Mouse (Mus musculus): ENCODE data around the gene 4933427D14Rik. TPM values are rescaled to one million over a fixed set of nuclear protein-coding genes. Genes with fewer than 3 reads are reported as not detected.
"Not testable (repeated sequence)": the region's sequence is repeated elsewhere in the genome, so short reads cannot be mapped to it uniquely, and the experiment has no call there.

The 4933427D14Rik gene
- polyA plus RNA-seq, 1 experiment = 31.3 TPM

DNA sequence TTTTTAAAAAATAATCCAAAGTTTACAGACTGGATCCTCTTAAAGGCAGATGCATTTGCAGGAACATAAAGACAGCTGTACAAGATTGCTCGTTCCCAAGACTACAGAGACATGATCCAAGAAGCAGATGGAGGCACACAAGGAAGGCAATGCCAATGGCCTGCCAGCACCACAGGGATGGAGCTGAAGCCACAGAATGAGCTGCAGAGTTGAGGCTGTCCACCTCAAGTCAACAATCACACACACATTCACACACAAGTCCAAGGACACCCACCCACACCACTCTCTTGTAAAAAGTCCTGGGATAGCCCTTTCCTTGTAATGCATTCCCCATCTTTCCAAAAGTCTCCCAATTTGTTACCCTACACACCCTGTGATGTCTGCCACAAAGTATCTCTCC, 3.8 kb downstream of the 4933427D14Rik start:
- DNase-seq (ENCODE audit: low read depth) = no peak
- TF ChIP-seq CTCF (IDR thresholded peaks at IDR 0.05; ENCODE audit: borderline replicate concordance, extremely low read depth, insufficient read depth, insufficient read length) (no peak), POLR2A (IDR thresholded peaks at IDR 0.05; ENCODE audit: borderline replicate concordance, extremely low read depth, insufficient read depth, insufficient read length, poor library complexity, severe bottlenecking) (no peak)

GRCm38 (mm10) chr11:72196506-72196905, 10.8 kb downstream of the 4933427D14Rik start:
- TF ChIP-seq POLR2A (IDR thresholded peaks at IDR 0.05; ENCODE audit: borderline replicate concordance, extremely low read depth, insufficient read depth, insufficient read length, poor library complexity, severe bottlenecking) (no peak), CTCF (IDR thresholded peaks at IDR 0.05; ENCODE audit: borderline replicate concordance, extremely low read depth, insufficient read depth, insufficient read length) (no peak)
- DNase-seq (ENCODE audit: low read depth) = no peak

- no peak for DNase-seq (ENCODE audit: low read depth)
- no peak for TF ChIP-seq CTCF (IDR thresholded peaks at IDR 0.05; ENCODE audit: borderline replicate concordance, extremely low read depth, insufficient read depth, insufficient read length)
Observed at GRCm38 (mm10) chr11:72194259-72194658, 13.0 kb downstream of the 4933427D14Rik start.

- no peak for TF ChIP-seq CTCF (IDR thresholded peaks at IDR 0.05; ENCODE audit: borderline replicate concordance, extremely low read depth, insufficient read depth, insufficient read length)
- no peak for TF ChIP-seq POLR2A (IDR thresholded peaks at IDR 0.05; ENCODE audit: borderline replicate concordance, extremely low read depth, insufficient read depth, insufficient read length, poor library complexity, severe bottlenecking)
- DNase-seq (ENCODE audit: low read depth) = no peak
Observed at GRCm38 (mm10) chr11:72190857-72191256, 16.4 kb downstream of the 4933427D14Rik start.

GRCm38 (mm10) chr11:72184252-72184651, 23.0 kb downstream of the 4933427D14Rik start:
- TF ChIP-seq CTCF (IDR thresholded peaks at IDR 0.05; ENCODE audit: borderline replicate concordance, extremely low read depth, insufficient read depth, insufficient read length) = no peak
- no peak for TF ChIP-seq POLR2A (IDR thresholded peaks at IDR 0.05; ENCODE audit: borderline replicate concordance, extremely low read depth, insufficient read depth, insufficient read length, poor library complexity, severe bottlenecking)
- no peak for DNase-seq (ENCODE audit: low read depth)

DNA sequence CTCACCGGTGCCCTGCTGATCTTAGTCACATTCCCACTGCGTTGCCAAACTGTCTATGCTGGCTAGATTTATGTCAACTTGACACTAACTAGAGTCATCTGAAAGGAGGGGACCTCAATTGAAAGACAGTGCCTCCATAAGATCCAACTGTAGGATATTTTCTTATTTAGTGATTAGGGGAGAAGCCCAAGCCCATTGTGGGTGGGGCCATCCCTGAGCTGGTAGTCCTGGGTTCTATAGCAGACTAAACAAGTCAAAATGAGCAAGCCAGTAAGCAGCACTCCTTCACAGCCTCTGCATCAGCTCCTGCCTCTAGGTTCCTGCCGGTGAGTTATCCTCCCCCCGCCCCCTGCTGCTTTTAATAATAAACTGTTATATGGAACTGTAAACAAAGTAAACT, 26.1 kb downstream of the 4933427D14Rik start:
- no peak for DNase-seq (ENCODE audit: low read depth)
- TF ChIP-seq POLR2A (IDR thresholded peaks at IDR 0.05; ENCODE audit: borderline replicate concordance, extremely low read depth, insufficient read depth, insufficient read length, poor library complexity, severe bottlenecking) = no peak

GRCm38 (mm10) chr11:72180556-72180955, 26.7 kb downstream of the 4933427D14Rik start:
- no peak for DNase-seq (ENCODE audit: low read depth)
- no peak for TF ChIP-seq POLR2A (IDR thresholded peaks at IDR 0.05; ENCODE audit: borderline replicate concordance, extremely low read depth, insufficient read depth, insufficient read length, poor library complexity, severe bottlenecking)
- TF ChIP-seq CTCF (IDR thresholded peaks at IDR 0.05; ENCODE audit: borderline replicate concordance, extremely low read depth, insufficient read depth, insufficient read length) = no peak

- peak; percentile 67 for DNase-seq (ENCODE audit: low read depth)
- TF ChIP-seq CTCF (IDR thresholded peaks at IDR 0.05; ENCODE audit: borderline replicate concordance, extremely low read depth, insufficient read depth, insufficient read length) (no peak), POLR2A (IDR thresholded peaks at IDR 0.05; ENCODE audit: borderline replicate concordance, extremely low read depth, insufficient read depth, insufficient read length, poor library complexity, severe bottlenecking) (no peak)
Observed at GRCm38 (mm10) chr11:72176553-72176952, 30.7 kb downstream of the 4933427D14Rik start.

DNA sequence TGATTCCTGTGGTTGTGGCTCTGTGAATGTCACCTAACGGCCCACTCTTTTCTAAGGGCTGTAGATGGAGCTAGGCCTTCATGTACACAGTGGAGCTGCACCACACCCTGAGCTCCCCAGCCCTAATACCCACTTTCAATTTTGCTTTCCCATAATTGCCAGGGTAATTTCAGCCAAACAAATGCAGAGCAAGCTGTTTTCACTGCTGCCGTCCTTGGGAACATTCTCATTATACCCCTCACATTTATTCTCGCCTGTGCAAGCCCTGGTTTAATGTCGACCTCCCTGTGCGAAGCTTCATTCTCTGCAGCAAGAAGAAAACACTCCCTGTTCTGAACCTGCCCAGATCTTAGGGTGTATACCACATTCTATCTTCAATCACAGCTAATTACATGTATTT, 31.3 kb downstream of the 4933427D14Rik start:
- DNase-seq (ENCODE audit: low read depth) = peak; percentile 50

GRCm38 (mm10) chr11:72174721-72175120, 32.5 kb downstream of the 4933427D14Rik start:
- TF ChIP-seq POLR2A (IDR thresholded peaks at IDR 0.05; ENCODE audit: borderline replicate concordance, extremely low read depth, insufficient read depth, insufficient read length, poor library complexity, severe bottlenecking) (no peak), CTCF (IDR thresholded peaks at IDR 0.05; ENCODE audit: borderline replicate concordance, extremely low read depth, insufficient read depth, insufficient read length) (no peak)
- DNase-seq (ENCODE audit: low read depth) = no peak

More for the DNA sequence above, 31.3 kb downstream of the 4933427D14Rik start:
- no peak for TF ChIP-seq CTCF (IDR thresholded peaks at IDR 0.05; ENCODE audit: borderline replicate concordance, extremely low read depth, insufficient read depth, insufficient read length)
- TF ChIP-seq POLR2A (IDR thresholded peaks at IDR 0.05; ENCODE audit: borderline replicate concordance, extremely low read depth, insufficient read depth, insufficient read length, poor library complexity, severe bottlenecking) = no peak

DNA sequence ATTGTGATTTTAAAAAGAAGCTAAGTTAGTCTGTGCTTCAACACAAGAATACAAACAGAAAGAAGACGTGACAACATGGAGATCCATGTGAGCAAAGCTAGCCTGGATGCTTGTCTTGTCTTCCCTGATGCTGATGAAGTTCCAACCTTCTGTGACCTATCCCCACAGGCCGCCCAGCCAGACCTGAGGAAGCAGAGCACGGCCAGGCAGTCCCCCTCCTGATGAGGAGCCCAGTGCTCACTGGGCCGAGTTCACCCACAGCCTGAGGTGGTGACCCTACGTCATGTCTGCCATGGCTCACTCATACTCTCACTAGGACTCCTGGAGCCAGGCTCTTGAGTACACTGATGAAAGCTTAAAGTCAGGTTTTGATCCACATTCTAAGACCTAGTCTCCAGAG, 33.8 kb downstream of the 4933427D14Rik start:
- TF ChIP-seq POLR2A (IDR thresholded peaks at IDR 0.05; ENCODE audit: borderline replicate concordance, extremely low read depth, insufficient read depth, insufficient read length, poor library complexity, severe bottlenecking) (no peak), CTCF (IDR thresholded peaks at IDR 0.05; ENCODE audit: borderline replicate concordance, extremely low read depth, insufficient read depth, insufficient read length) (no peak)
- DNase-seq (ENCODE audit: low read depth) = no peak

DNA sequence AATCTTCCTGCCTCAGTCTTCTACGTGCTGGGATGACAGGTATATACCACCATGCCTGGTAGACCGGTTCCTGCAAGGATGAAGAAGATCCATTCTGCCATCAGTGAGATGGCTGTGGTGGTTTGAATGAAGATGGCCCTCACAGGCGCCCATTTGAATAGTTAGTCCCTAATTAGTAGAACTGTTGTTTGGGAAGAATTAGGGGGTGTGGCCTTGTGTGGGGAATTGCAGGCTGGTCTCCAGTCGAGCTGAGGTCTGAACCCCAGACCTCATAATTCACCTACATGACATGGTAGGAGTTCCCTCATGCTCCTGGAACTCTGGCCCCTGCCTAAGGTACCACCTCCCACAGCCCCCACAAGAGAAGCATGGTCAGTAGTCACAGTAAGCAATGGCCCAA, 35.4 kb downstream of the 4933427D14Rik start:
- not testable (repeated sequence) for DNase-seq (ENCODE audit: low read depth)

GRCm38 (mm10) chr11:72169871-72170270, 37.4 kb downstream of the 4933427D14Rik start:
- TF ChIP-seq POLR2A (IDR thresholded peaks at IDR 0.05; ENCODE audit: borderline replicate concordance, extremely low read depth, insufficient read depth, insufficient read length, poor library complexity, severe bottlenecking) (no peak), CTCF (IDR thresholded peaks at IDR 0.05; ENCODE audit: borderline replicate concordance, extremely low read depth, insufficient read depth, insufficient read length) (no peak)

More at GRCm38 (mm10) chr11:72169871-72170270, 37.4 kb downstream of the 4933427D14Rik start:
- no peak for DNase-seq (ENCODE audit: low read depth)
